Comparison of ENCODE assay signal across 27 mouse cellular contexts in genomic region chr14:122243874-122244273, GRCm38 (mm10).
DNase-seq lines count a peak whose midpoint lies in the region; ATAC-seq lines count a peak whose summit lies in the region.
"Had no signal": no experiment of that assay in that cellular context is flagged by ENCODE, and none has a peak within 500 bp of the region (broad histone marks: within the 10 kb centered on the region; RNA-seq: fewer than 3 reads in every experiment).

No protein-coding gene starts in this region.

- no peaks in the 10 kb centered on the region for H3K36me3 ChIP-seq in heart, embryonic 10.5 days
- no peaks in the 10 kb centered on the region for H3K36me3 ChIP-seq in heart, embryonic 12.5 days
- H3K36me3 ChIP-seq: forebrain, embryonic 10.5 days; heart, embryonic 13.5 days had no signal

- DNase-seq in heart, embryonic 10.5 days (ENCODE audit: low spot score): peak; percentile 54
- DNase-seq in R1 (ENCODE audit: low read depth, low spot score): peak; percentile 25
- DNase-seq in kidney, postnatal 14 days: no peak
- no peak for DNase-seq in spleen, adult 12 weeks (ENCODE audit: low spot score)
- DNase-seq: adrenal gland, adult 8-10 months; adrenal gland, postnatal 25 days; cerebellum, adult 18-20 months; cerebellum, adult 9-11 months; cerebellum, postnatal 25 days; gastrocnemius, postnatal 10 days; gastrocnemius, postnatal 36 days; heart, adult 11 months; heart, postnatal 14 days; heart, postnatal 4 days; kidney, adult 18-20 months had no signal

- no peaks in the 10 kb centered on the region for H3K4me1 ChIP-seq in heart, embryonic 10.5 days
- no peaks in the 10 kb centered on the region for H3K4me1 ChIP-seq in heart, embryonic 12.5 days (replicated peaks)
- H3K4me1 ChIP-seq: heart, embryonic 13.5 days had no signal

- H3K9me3 ChIP-seq in heart, embryonic 10.5 days: no peaks in the 10 kb centered on the region
- no peaks in the 10 kb centered on the region for H3K9me3 ChIP-seq in heart, embryonic 12.5 days (replicated peaks)
- H3K9me3 ChIP-seq: forebrain, embryonic 10.5 days; forebrain, embryonic 13.5 days; heart, embryonic 13.5 days had no signal

- ATAC-seq in heart, embryonic 12.5 days (ENCODE audit: insufficient number of reproducible peaks, low FRiP score): no peak
- ATAC-seq in megakaryocyte-erythroid progenitor cell, adult 5-6 weeks (replicated peaks; ENCODE audit: low FRiP score, low TSS enrichment, poor library complexity, severe bottlenecking): peak; percentile 40; the same call in 1 of the 2 replicates
- ATAC-seq: activated CD4-positive, CD25-positive, alpha-beta regulatory T cell, adult 4 months; CD4-positive, CD25-positive, alpha-beta regulatory T cell, adult 4 months; forebrain, embryonic 13.5 days; forebrain, embryonic 16.5 days; hindbrain, postnatal 0 days; inflammation-experienced regulatory T-cells, adult 6 months; intestine, embryonic 16.5 days had no signal

- WGBS in heart, embryonic 10.5 days: 82% methylated on average over 1 of the region's 1 CpGs
- WGBS in heart, embryonic 12.5 days: 83% methylated on average over 1 of the region's 1 CpGs

- no peak overlapping the region for H3K27ac ChIP-seq in heart, embryonic 10.5 days
- H3K27ac ChIP-seq in heart, embryonic 12.5 days (ENCODE audit: poor library complexity, severe bottlenecking): no peak overlapping the region
- H3K27ac ChIP-seq: forebrain, embryonic 10.5 days; forebrain, embryonic 13.5 days; heart, embryonic 13.5 days; hindbrain, embryonic 14.5 days; hindbrain, postnatal 0 days had no signal

- no peak overlapping the region for H3K4me2 ChIP-seq in heart, embryonic 12.5 days
- H3K4me2 ChIP-seq: forebrain, embryonic 13.5 days; heart, embryonic 13.5 days; hindbrain, embryonic 14.5 days had no signal

- H3K4me3 ChIP-seq in heart, embryonic 10.5 days: no peak overlapping the region
- no peak overlapping the region for H3K4me3 ChIP-seq in heart, embryonic 12.5 days
- H3K4me3 ChIP-seq: forebrain, embryonic 10.5 days; forebrain, embryonic 13.5 days; heart, embryonic 13.5 days had no signal

- no peak overlapping the region for H3K9ac ChIP-seq in heart, embryonic 12.5 days
- H3K9ac ChIP-seq: forebrain, embryonic 13.5 days; heart, embryonic 13.5 days; hindbrain, embryonic 14.5 days had no signal

- no peaks in the 10 kb centered on the region for H3K27me3 ChIP-seq in heart, embryonic 10.5 days (ENCODE audit: insufficient read depth, poor library complexity, severe bottlenecking)
- no peaks in the 10 kb centered on the region for H3K27me3 ChIP-seq in heart, embryonic 12.5 days (replicated peaks)
- H3K27me3 ChIP-seq: heart, embryonic 13.5 days had no signal

Comparison
In these comparisons a context has a peak if more than half of its experiments do, and no peak if none do; other contexts are left out.
1. DNase-seq: peak in heart, embryonic 10.5 days (single experiment) and R1 (single experiment); none in kidney, postnatal 14 days (single experiment) and spleen, adult 12 weeks (single experiment).